Mouse (Mus musculus): ENCODE results near the gene Ddx39b.

- TF ChIP-seq POLR2A (IDR thresholded peaks at IDR 0.05; ENCODE audit: insufficient read depth, low read length) = no peak
- TF ChIP-seq CTCF (IDR thresholded peaks at IDR 0.05; ENCODE audit: low read depth, low read length) = no peak
- no peak for TF ChIP-seq EP300 (IDR thresholded peaks at IDR 0.05; ENCODE audit: insufficient read depth, low read depth, low read length)
These were observed 732 bp downstream of the Ddx39b start for GRCm38 (mm10) chr17:35242015-35242941.
